ENCODE assay signal across 8 mouse cellular contexts in the genomic region with DNA sequence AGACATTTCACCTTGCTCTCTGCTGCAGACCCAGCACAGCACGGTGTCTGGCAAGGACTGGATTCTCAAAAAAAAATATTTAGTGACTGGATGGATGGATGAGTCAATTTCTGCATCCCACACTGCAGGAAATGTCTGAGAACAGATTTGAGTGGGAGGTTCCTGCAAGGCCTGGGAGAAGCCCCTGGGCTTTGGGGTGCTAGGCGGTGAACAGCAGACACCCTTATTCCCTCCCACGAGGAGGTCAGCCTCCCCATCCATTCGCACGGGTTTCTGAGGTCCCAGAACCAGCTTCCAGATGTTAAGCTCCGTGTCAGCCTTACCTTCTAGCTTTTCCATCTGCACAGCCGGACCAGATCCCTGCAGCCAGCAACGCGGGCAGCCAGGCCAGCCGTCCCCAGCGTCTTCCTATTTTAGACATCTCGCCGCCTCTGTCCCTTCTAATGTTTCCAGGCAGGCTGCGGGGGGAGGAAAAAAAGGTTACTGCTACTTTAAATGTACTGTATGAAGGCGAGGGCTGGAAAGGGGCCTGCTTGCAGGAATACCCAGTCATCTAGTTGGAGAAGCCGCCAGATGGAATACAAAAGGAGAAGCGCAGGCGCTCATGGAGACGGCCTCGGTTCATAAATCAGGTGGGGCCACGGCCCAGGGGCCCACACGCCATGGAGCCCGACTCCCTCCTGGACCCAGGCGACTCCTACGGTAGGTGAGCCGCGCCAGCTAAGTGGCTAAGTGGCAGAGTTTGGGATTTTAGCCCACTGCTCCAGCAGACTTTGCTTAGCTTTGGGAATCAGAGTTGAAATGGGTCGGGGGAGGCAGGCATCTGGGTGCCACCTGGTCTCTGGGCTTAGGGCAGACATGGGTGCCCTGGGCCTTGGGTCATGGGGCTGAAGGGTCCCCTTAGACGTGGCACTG. TPM values are rescaled to one million over a fixed set of nuclear protein-coding genes. Genes with fewer than 3 reads are reported as not detected.
A peak's percentile ranks its signal among the peaks of the same experiment; 100 is the strongest.
DNase-seq lines count a peak whose midpoint lies in the region; ATAC-seq and TF ChIP-seq lines count a peak whose summit lies in the region.

A gene (plus strand): TSS at position 356 of the 915 bp plus-strand sequence.

- no peaks in the 10 kb centered on the region for H3K36me3 ChIP-seq in embryonic facial prominence, embryonic 11.5 days (replicated peaks; ENCODE audit: control insufficient read depth, insufficient read depth, low read depth, low read length)
- H3K36me3 ChIP-seq in heart, adult 2 months (ENCODE audit: control insufficient read depth, insufficient read depth, low read length) = no peaks in the 10 kb centered on the region
- H3K36me3 ChIP-seq in midbrain, embryonic 11.5 days (ENCODE audit: control insufficient read depth, insufficient read depth, low read length) = no peaks in the 10 kb centered on the region

- peak within 1 kb of the TSS; percentile 32; the same call in 1 of the 2 replicates for H3K9ac ChIP-seq in embryonic facial prominence, embryonic 11.5 days (replicated peaks; ENCODE audit: low read length)
- H3K9ac ChIP-seq in heart, adult 2 months (ENCODE audit: low read depth, low read length) = peak within 1 kb of the TSS; percentile 47
- no peak within 1 kb of the TSS for H3K9ac ChIP-seq in midbrain, embryonic 11.5 days (ENCODE audit: low read length)

- peaks cover 11% of the 10 kb centered on the region for H3K4me1 ChIP-seq in embryonic facial prominence, embryonic 11.5 days (ENCODE audit: control insufficient read depth, insufficient read depth, low read length)
- H3K4me1 ChIP-seq in heart, adult 2 months (ENCODE audit: control insufficient read depth, insufficient read depth, low read length) = peaks cover 5% of the 10 kb centered on the region; the same call in 1 of the 2 replicates
- H3K4me1 ChIP-seq in midbrain, embryonic 11.5 days (ENCODE audit: control insufficient read depth, insufficient read depth, low read length) = no peaks in the 10 kb centered on the region

- 0 out of 2 replicates have a peak, but pooled peaks have one; percentile 31 for ATAC-seq in embryonic facial prominence, embryonic 11.5 days (replicated peaks; ENCODE audit: insufficient number of reproducible peaks, low FRiP score, low TSS enrichment, low read depth)
- ATAC-seq in midbrain, embryonic 11.5 days (ENCODE audit: low FRiP score) = no peak

- TF ChIP-seq POLR2A in heart, adult 2 months (IDR thresholded peaks at IDR 0.05; ENCODE audit: insufficient read depth, low read depth, low read length) = no peak

- peak within 1 kb of the TSS; percentile 14; the same call in 1 of the 2 replicates for H3K4me2 ChIP-seq in embryonic facial prominence, embryonic 11.5 days (ENCODE audit: low read depth, low read length)
- no peak within 1 kb of the TSS for H3K4me2 ChIP-seq in midbrain, embryonic 11.5 days

- no peaks in the 10 kb centered on the region for H3K9me3 ChIP-seq in embryonic facial prominence, embryonic 11.5 days (replicated peaks; ENCODE audit: control insufficient read depth, low read length)
- H3K9me3 ChIP-seq in midbrain, embryonic 11.5 days (ENCODE audit: control insufficient read depth, low read length) = no peaks in the 10 kb centered on the region

- WGBS in embryonic facial prominence, embryonic 11.5 days = 38% methylated on average over 29 of the region's 29 CpGs
- WGBS in heart, adult 2 months = 50% methylated on average over 29 of the region's 29 CpGs
- WGBS in large intestine, adult 2 months = 71% methylated on average over 29 of the region's 29 CpGs
- 72% methylated on average over 29 of the region's 29 CpGs for WGBS in midbrain, embryonic 11.5 days

- intact Hi-C loops in heart, adult 2 months (cut with DNase I) = no loop called here

- no peak for DNase-seq in urinary bladder, adult 2 months (ENCODE audit: low spot score)
- DNase-seq in urinary bladder, adult 18-20 months (ENCODE audit: low spot score in 2 of 2) = no peak
- DNase-seq in embryonic facial prominence, embryonic 11.5 days (ENCODE audit: low spot score) = peak; percentile 48
- DNase-seq in heart, adult 2 months = peak; percentile 30 to 48
- DNase-seq in large intestine, adult 2 months (ENCODE audit: low read depth, low spot score) = no peak
- no peak for DNase-seq in midbrain, embryonic 11.5 days (ENCODE audit: low spot score, missing footprints)
- peak; percentile 54 for DNase-seq in testis, postnatal 10 days (ENCODE audit: low spot score)
- no peak for DNase-seq in thymus, postnatal 10 days (ENCODE audit: low spot score in 2 of 2)

- TF ChIP-seq EP300 in heart, adult 2 months (IDR thresholded peaks at IDR 0.05; ENCODE audit: insufficient read depth, low read depth, low read length) = no peak

- H3K79me2 ChIP-seq in heart, adult 2 months (replicated peaks; ENCODE audit: control insufficient read depth, insufficient read depth, low read length) = no peaks in the 10 kb centered on the region

- H3K4me3 ChIP-seq in embryonic facial prominence, embryonic 11.5 days (ENCODE audit: low read depth, low read length) = no peak within 1 kb of the TSS
- peak within 1 kb of the TSS; percentile 35 for H3K4me3 ChIP-seq in heart, adult 2 months
- H3K4me3 ChIP-seq in midbrain, embryonic 11.5 days (ENCODE audit: low read depth, low read length) = no peak within 1 kb of the TSS

- no peak for TF ChIP-seq CTCF in heart, adult 2 months (IDR thresholded peaks at IDR 0.05)

- H3K27ac ChIP-seq in embryonic facial prominence, embryonic 11.5 days (replicated peaks; ENCODE audit: low read depth, low read length) = peak within 1 kb of the TSS; percentile 82
- peak within 1 kb of the TSS; percentile 50 for H3K27ac ChIP-seq in heart, adult 2 months
- no peak within 1 kb of the TSS for H3K27ac ChIP-seq in midbrain, embryonic 11.5 days (ENCODE audit: low read depth, low read length)

- H3K27me3 ChIP-seq in embryonic facial prominence, embryonic 11.5 days (ENCODE audit: control insufficient read depth, insufficient read depth, low read length) = no peaks in the 10 kb centered on the region; the same call in 1 of the 2 replicates
- no peaks in the 10 kb centered on the region for H3K27me3 ChIP-seq in heart, adult 2 months (ENCODE audit: control insufficient read depth, insufficient read depth, low read length)
- no peaks in the 10 kb centered on the region for H3K27me3 ChIP-seq in midbrain, embryonic 11.5 days (ENCODE audit: control insufficient read depth, insufficient read depth, low read length)

RNA-seq across cellular contexts. Expression of the gene that starts here (rescaled TPM):
- 65.2 and 77.8 TPM in 2 replicates for polyA plus RNA-seq in urinary bladder, adult 2 months (2012; rRNA removed)
- 47.8 and 49.5 TPM in 2 replicates for polyA plus RNA-seq in embryonic facial prominence, embryonic 11.5 days (2014; fragmentation: Nextera tagmentation; extraction: Ambion mirVana)
- total RNA-seq in heart, adult 2 months (2021) = 10 to 100 TPM; 45.6 to 47.9 TPM
- polyA plus RNA-seq in heart, adult 2 months (2012; rRNA removed) = 34.5 and 37.5 TPM in 2 replicates
- polyA plus RNA-seq in large intestine, adult 2 months (2012; rRNA removed) = 60.5 and 89.0 TPM in 2 replicates
- 32.6 and 42.3 TPM in 2 replicates for polyA plus RNA-seq in midbrain, embryonic 11.5 days (2014; fragmentation: Nextera tagmentation; extraction: Ambion mirVana)

Comparison
In these comparisons a context has a peak if more than half of its experiments do, and no peak if none do; other contexts are left out.
1. DNase-seq: peak in embryonic facial prominence, embryonic 11.5 days (single experiment), heart, adult 2 months (2 of 2) and testis, postnatal 10 days (single experiment); none in urinary bladder, adult 2 months (single experiment), urinary bladder, adult 18-20 months (0 of 2), large intestine, adult 2 months (single experiment), midbrain, embryonic 11.5 days (single experiment) and thymus, postnatal 10 days (0 of 2).